Mouse (Mus musculus) frontal cortex, postnatal 10 days (tissue): ENCODE results near the gene Strbp.
A peak's percentile ranks its signal among the peaks of the same experiment; 100 is the strongest.

Source experiments
- DNase-seq, 2 experiments: peaks; one replicate each; pipeline ENCODE4 v3.0.0; 2022; ENCODE audit warnings: low spot score in 2 of 2, mixed read lengths in 1 of 2

The Strbp gene

DNA sequence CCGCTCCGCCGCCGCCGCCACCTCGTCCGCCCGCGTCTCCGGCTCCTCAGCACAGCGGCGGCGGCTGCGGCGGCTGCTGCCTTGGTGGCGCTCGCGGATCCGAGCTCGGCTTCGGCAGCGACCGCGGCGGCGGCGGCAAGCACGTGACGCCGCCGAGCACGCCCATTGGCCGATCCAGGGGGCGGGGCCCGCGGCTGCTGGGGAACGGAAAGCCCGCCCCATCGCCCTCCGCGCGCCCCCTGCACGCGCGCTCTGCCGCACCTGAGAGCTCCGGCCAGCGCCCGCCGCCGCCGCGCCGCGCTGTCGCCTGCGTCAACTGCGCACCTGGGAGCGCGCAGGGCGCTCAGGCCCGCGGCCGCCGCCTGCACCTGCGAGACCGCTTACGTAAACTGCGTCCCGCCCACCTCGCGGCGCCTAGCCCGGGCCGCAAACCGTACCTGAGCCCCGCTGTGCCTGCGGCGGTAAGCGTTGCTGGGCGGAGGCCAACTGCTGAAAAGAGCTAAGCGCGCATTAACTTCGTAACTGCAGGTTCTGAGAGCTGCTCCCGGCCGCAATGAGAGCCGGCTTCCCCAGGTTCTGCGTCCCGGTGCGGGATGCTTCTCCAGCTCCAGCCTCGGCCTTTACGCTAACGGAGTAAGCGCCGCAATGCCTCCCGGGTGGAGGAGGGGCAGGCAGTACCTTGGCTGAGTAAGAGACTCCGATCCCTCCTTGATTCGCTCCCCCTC, at the start of gene Strbp:
Gene Strbp, minus strand, starts transcription at position 630 of the 725 bp plus-strand sequence.
- peak; percentile 89 to 94 for DNase-seq

- no peak for DNase-seq
Observed at GRCm38 (mm10) chr2:37751114-37751513, 47.5 kb upstream of the Strbp start.

DNA sequence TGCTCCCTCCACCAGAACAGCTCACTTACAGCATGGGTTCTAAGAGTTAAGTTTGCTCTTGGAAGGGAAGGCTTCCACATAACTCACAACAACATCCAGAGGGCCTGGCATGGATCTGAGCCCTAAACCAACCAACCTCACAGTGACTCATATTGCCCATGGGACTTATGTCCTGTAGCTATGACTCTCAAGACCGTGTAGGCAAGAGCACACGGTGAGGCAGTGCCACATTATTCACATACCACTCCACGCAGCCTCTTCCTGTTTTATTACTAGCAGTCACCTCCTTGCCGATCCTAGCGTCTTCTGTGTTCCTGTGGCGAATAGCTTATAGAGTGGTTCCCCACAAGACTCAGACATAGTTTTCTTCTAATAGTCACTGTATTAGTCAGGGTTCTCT, 45.7 kb upstream of the Strbp start:
- DNase-seq, result no peak

- DNase-seq, result no peak
Observed at GRCm38 (mm10) chr2:37748442-37749066, 44.9 kb upstream of the Strbp start.

GRCm38 (mm10) chr2:37747909-37748308, 44.2 kb upstream of the Strbp start:
- DNase-seq, result no peak

DNA sequence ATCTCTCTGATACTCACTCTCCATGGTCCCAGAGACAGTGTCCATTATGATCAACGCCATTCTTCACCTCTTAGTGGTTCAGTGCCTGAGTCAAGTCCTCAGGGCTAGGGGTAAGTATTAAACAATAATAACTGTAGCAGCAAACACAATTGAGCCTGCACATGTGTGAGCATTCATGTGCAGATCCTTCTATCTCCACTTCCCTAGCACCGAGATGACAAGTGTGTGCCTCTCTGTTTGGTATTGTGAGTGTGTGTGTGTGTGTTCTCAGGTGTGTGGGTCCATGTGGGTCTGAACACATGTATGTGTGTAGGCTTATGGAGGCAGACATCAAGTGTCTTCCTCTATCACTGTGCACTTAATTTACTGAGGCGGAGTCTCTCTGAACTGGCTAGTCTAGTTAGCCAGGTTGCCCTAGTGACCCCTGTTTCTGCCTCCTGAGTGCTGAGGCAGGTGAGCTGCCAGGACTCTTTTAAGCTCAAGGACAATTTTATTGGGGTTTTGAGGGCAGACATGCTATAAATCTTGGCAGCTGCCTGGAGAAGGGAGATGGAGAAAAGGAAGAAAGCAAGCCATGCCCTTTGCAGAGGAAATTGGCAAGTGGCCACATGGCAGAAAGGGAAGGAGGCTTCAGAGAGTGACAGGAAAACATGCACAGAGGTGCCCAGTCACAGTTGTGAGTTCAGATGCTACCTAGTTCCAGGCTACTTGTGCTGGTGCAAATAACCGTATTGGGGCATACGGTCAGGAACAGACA, 42.8 kb upstream of the Strbp start:
- DNase-seq, result no peak

- no peak for DNase-seq
Observed at GRCm38 (mm10) chr2:37744773-37745395, 41.2 kb upstream of the Strbp start.

DNA sequence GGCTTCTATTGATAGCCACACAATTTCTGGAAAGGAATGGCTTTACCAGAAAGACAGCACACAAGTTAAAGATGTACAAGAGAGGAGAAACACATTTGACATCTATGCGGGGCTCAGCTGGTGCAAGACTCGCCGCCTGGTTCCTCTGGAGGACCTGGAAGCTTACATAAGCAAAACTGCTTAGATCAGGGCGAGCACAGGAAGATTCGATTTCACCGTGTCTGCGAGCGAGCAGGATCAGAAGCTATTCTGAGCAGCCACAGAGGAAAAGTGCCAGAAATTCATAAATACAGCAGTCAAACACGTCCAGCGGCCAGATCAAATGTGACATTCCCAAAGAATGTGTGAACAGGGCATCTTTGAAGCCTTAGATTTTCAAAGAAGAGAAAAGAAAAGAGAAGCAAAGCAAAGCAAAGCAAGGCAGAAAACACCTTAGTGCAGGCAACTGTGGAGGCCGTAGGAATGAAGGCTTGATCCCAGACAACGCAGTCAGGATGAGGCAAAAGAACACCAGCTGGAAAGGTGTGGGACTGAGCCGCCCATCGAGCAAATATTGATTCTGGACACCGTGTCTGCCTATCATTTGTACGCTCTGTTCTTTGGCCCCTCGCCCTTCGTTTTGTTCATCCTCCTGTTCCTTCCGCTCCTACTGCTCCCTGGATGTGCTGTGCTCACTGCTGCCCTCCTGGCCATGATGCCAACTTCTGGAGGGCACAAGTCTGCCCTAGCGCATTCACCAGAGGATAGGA, 38.3 kb upstream of the Strbp start:
- no peak for DNase-seq

GRCm38 (mm10) chr2:37735807-37736188, 32.1 kb upstream of the Strbp start:
- DNase-seq, result no peak

- DNase-seq, result no peak
Observed at GRCm38 (mm10) chr2:37734979-37735806, 31.5 kb upstream of the Strbp start.

- DNase-seq, result no peak
Observed at GRCm38 (mm10) chr2:37731241-37731801, 27.7 kb upstream of the Strbp start.

DNA sequence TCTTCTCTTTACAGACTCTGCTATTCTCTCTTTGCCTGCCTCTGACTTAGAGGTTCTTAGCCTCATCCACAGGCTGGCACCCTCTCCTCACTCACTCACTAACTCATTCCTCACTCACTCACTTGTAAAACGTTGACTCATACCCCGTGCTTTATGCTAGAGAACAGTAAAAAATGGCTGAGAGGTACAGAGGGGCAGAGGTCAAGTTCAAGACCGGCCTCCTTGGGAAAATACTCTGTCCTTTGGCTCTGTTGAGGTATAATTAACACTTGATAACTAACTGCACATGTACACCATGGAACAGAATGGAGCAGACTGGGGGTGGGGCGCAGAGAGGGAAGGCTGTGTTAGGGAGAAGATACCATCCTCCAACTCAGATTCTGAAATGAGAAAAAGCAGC, 20.6 kb upstream of the Strbp start:
- no peak for DNase-seq

- DNase-seq, result no peak
Observed at GRCm38 (mm10) chr2:37723501-37724090, 19.9 kb upstream of the Strbp start.

GRCm38 (mm10) chr2:37722674-37723465, 19.2 kb upstream of the Strbp start:
- no peak for DNase-seq

DNA sequence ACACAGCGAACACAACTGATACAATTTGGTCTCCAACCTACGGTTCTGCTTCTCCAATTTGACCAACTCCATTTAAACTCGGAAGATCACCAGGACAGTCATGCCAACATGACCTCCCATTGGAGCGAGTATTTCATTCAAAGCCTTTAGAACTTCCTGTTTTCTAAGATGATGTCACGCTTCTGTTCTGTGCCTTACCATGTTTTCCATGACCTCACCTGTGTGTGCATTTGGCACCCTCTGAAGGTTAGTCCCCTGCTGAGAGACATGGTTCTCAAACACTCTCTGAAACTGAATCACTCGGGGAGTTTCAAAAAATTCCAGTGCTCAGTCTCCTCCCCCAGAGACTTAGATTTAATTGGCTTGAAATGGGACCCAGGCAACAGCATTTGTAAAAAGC, 12.6 kb upstream of the Strbp start:
- no peak for DNase-seq

- no peak for DNase-seq
Observed at GRCm38 (mm10) chr2:37715364-37715763, 11.7 kb upstream of the Strbp start.

DNA sequence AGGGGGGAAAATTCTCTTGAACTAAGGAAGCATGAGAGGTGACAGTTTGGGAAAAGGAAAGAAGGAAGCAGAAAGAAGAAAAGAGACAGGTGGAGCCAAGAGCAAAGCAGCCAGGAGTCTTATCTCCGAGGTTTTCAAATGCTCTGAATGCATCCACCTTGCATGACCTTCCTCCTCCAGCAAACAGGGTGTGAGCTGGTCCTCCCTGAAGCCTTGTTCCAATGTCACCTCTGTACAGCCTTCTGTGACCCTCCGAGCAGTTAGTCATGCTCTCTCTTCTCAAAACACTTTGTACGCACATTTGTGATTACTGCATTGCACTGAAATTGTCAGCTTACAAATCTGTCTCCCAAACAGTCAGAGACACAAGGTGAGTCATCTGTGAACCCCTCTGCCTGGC, 9.4 kb upstream of the Strbp start:
- DNase-seq, result no peak

- no peak for DNase-seq
Observed at GRCm38 (mm10) chr2:37708835-37709234, 5.2 kb upstream of the Strbp start.

GRCm38 (mm10) chr2:37704141-37704760, 592 bp upstream of the Strbp start:
- no peak for DNase-seq
